Mouse (Mus musculus): ENCODE results near the gene Fpgs. TPM values are rescaled to one million over a fixed set of nuclear protein-coding genes. Genes with fewer than 3 reads are reported as not detected.

Fpgs gene
- polyA plus RNA-seq, 3 experiments from 2014 or later: 3.2 to 7.2 (median 5.8) TPM

DNA sequence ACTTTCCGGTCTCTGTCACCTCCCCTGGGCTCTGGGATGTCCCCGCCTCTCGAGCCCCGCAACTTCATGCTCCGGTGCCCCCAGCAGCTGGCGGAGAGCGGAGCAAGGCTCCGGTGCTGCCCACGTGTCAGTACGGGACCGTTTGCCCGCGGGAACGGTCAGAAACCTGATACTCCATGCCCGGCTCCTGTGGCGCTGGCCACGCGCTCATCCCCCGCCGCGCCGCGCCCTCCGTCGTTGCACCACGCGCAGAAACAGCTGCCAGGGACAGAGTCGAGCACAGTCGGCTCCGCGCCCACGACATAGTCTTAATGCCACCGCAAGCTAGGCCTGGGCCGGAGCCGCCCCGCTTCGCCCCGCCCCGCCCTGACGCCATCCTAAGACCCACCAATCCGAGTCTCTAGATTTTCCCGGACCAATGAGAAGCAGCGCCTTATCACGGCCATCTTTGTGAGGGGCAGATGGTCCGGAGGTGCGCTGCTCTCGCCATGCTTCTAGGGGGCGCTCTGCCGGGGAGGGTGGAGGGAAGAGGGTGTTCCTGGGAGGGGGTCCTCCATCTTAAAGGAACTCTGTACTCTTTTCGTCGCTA lies 10.0 kb downstream of the Fpgs start:
- peak; percentile 98 for ATAC-seq

DNA sequence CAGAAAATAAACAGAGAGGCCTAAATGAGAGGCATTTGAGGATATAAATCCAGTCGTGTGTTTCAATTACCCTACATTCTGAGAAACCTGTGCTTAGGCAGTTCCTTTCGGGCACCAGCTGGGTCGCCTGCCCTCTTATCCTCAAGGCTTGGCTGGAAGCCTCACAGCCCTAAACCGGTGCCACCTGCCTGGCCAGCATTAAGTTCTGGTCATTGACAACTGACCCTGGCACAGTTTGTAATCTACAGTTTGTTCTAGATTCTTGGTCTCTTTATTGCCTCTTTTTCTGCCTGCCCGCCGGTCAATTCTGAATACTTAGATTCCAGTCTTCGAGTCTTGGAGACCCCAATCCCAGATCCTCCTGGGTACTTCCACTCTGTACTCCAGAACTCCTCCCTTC lies 10.7 kb downstream of the Fpgs start:
- ATAC-seq: no peak

DNA sequence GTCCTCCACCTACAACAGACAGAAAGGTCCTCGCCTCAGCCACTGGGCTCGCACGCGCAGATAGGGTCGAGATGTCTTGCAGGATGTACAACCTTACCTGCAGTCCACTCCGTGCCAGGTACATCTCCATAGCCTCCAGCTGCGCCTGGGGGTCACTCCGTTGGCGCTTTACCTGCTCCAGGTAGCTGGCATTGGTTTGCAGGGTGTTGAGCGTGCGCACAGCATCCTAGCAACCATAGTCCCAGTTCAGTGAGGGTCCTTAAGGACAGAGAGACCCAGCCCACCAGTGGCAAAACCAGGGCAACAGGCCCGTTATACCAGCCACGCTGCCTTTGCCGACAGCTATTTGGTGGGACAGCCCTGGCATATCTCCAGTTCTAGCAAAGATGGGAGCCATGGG lies 11.4 kb downstream of the Fpgs start:
- no peak for ATAC-seq

DNA sequence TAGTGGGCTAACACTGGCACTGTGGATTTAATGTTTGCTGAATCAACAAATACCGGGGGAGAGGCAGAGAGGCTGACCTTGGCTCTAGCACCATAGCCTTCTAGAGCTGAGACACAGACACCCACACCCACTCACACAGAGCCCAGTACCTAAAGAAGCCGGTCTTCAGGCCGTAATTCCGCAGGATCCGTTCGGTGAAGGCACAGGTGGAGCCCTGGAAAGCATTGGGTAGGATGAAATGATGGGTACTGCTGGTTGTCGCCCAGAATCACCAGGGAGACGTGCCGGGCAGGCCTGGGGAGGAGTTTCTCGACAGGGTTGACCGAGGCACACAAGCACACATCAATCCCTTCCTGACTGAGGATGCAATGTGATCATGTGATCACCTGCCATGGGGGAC lies 12.9 kb downstream of the Fpgs start:
- no peak for ATAC-seq

DNA sequence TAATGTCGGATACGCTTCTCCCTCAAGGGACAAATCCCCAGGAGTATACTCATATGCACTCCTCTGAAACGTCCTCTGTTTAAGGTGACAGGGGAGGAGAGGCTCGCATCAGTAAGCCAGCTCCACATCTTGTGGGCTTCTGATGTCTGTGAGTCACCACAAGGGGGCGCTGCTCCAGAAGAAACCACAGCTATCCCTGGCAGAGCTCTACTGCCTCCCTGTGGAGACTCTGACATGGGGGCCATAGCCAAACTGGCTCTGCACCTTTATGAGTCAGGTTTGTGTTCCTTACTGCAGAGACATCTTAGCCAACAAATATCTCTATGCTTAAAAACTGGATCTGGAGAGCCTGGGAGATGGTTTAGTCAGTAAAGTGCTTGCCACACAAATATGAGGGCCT lies 14.5 kb downstream of the Fpgs start:
- ATAC-seq: peak; percentile 61

DNA sequence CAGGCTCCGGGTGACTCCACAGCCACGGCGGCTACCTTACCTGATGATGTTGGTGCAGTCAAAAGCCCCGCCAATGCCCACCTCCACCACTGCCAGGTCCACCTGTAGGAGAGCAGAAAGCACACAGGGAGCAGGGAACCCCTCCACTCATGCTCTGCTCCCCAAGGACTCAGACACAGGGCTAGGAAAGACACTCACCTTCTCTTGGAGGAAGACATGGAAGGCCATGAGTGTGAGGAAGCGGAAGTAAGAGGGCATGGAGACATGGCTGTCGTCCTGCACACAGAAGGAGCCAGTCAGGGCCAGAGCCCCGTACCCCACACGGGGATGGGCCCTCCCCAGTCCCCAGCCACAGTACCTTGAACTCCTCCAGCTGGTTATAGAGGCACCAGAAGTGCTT lies 16.4 kb downstream of the Fpgs start:
- no peak for ATAC-seq

DNA sequence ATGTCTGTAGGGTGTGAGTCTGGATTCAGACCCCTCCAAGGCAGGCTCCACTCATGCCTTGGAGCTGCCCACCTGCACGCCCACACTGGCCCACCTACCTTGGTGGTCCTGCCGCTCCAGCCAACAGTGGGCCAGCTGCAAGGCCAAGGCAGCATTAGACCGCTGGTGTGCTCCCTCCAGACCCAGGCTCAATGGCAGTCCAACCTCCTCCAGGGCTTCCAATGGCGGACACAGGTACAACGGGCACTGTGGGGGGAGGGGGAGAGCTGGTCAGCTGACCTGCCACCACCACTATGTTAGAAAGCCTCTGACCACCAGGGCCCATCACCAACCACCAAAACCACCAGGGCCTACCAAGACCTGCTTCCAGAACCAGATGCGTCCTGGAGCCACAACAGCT lies 17.3 kb downstream of the Fpgs start:
- no peak for ATAC-seq

DNA sequence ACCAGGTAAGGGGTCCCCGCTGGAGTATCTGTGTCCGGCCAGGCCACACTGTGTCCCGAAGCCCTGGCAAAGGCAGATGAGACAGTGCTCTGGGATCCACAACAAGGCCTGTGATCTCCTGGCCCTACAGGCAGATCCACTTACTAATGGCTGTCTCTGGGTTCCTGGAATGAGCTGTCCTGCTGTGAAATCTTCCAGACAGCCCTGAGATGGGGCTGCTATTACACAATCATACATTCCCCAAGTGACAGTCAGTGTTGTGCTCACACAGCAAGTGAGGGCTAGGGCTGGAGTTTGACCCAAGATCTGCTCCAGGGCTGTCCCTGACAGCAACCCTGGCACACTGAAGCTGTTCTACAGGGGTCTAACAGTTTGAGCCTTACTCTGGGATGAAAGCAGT lies 18.1 kb downstream of the Fpgs start:
- ATAC-seq: no peak

DNA sequence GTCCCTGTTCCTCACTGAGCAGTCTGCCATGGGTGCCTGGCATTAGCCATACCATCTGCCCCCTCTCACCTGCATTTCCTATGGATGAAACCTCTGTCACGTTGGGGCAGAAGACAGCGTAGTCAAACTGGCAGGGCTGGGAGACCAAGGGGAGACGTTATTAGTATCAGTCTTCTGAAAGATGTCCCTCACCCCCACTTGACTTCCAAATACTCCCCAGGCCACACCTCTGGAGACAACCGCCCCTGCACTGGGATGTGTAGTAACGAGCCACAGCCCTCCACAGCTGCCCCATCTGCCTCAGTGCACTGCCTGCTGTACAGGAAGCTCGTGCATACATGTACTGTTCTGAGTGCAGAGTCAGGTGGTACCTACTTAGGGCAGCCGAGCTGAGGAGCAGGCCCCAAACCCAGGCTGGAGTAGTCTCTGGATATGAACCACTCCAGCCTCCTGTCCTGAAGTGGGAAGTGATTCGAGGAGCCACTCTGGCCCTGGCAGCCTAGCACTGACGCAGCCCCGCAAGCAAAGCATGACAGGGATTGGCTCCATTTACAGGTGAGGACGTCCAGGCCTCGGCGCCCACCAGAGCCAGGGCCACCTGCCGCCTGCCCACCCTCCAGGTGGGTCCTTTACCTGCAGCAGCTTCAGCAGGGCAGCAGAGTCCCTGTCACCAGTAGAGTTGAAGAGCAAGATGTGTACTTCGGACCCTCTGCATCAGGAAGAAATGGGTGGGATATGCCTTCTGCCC lies 19.1 kb downstream of the Fpgs start:
- ATAC-seq: no peak

DNA sequence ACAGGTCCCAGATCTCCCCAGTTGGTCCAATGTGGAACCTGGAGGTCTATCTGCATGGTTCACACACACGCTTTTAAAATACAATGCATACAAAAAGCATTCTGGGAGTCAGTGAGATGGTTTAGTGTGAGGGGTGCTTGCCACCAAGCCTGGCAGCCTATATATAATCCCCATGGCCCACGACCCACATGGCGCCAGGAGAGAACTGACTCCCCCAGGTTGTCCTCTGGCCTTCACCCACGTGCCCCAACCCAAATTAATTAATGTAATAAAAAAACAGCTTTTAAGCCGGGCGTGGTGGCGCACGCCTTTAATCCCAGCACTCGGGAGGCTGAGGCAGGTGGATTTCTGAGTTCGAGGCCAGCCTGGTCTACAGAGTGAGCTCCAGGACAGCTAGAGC lies 20.2 kb downstream of the Fpgs start:
- no peak for ATAC-seq

DNA sequence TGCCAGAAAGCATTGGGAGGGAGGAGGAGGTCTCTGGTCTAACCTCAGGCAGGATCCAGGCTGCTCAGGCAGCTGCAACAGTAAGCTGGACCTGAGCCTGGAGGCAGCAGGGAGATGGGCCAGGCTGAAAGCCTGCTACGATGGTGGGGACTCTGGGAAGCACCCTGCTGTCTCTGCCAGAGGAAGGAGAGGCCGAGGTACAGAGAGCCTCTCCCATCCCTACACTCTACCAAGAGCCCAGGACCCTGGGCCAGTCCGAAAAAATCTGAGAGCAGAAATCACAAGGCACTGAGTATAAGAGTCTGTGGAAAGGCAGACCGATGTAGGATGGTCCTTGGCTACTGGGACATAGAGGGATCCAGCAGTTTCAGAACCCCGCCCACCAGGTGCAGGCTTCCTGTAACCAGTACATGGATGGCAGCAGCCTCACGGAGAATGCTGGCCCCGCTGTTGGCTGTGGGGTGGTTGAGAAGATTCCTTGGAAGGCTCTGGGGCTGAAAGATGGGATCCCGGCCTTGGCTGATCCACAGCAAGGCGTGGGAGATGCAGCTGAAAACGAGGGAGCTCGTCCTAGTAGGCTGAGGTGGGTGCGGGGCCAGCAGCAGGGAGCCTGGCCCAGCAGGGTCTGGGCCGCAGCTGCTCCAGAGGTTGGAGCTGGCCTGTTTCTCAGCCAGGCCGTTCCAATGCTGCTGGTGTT lies 21.1 kb downstream of the Fpgs start:
- ATAC-seq: no peak

DNA sequence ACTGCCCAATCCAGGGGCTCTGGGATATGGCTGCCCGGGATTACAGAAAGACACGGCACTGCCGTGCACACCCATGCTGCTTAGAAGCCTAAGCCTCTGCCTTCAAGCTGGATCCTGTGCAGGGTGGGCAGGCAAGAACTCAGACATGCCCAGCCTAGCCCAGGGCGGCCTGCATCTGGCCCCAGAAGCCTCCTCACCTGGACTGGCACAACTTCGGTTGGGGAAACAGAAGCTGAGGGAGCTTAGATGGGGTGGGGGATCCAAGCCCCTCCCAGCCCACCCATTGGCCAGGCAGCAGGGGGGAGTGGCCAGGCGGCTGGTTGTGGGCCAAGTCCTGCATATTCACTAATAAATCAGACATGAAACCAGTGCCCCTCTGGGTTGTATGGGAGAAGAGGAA lies 22.2 kb downstream of the Fpgs start:
- ATAC-seq: no peak

DNA sequence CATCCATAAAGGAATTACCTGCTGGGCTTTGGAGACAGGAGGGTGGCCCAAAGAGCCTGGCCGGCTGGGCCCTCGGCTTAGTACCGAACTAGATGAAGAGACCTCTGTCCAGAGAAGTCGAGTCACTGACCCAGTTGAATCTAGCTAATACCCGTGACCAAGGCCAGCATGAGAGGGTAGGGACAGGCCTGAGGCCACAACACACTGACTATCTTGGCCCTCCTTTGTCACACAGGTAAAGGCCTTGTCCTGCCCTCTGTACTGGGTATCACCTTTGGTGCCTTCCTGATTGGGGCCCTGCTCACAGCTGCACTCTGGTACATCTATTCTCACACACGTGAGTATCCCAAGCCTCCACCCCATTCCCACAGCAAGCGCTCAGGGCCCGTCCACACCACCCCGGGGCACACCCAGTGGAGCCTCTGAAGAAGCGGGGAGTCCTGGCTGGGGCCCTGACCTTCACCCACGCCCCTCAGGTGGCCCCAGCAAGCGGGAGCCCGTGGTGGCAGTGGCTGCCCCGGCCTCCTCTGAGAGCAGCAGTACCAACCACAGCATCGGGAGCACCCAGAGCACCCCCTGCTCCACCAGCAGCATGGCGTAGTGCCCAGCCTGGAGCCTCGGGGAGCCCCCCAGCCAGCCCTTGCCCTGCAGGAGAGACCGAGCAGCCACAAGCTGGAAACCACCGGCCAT lies 22.8 kb downstream of the Fpgs start:
- no peak for ATAC-seq

DNA sequence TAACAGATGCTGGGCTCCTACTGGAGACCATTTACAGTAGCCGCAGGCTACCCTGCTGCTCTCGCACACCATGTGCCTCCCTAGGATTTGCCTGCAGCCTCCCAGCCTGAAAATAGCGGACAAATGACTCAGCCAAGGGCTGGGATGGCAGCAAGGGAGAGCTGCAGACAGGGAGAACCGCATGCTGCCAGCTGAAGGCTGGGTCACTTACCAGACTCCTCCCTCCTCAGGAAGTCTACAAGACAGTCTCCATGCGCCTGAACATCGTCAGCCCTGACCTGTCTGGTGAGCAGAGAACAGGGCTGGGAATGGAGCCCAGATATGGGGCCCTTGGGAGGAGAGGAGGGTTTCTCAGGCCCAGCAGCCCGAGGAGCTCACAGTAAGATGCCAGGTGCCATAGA lies 23.9 kb downstream of the Fpgs start:
- no peak for ATAC-seq

DNA sequence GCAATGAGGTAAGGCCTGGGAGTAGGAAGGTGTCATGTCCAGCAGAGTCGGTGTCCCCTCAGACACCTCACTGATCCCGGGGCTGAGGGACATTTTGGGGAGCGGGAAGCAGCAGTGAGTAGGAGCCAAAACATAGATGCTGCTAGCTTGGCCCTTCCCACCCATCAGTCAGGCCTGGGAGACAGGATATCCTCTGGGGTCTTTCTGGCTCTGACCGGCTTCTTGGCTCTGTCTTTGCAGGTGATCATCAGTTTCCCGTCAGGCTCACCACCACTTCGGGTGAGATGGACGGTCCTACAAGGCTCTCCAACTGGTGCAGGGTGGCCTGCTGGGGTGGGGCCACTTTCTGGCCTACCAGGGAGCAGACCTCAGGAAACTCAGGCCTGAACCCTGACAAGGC lies 26.3 kb downstream of the Fpgs start:
- ATAC-seq: no peak

DNA sequence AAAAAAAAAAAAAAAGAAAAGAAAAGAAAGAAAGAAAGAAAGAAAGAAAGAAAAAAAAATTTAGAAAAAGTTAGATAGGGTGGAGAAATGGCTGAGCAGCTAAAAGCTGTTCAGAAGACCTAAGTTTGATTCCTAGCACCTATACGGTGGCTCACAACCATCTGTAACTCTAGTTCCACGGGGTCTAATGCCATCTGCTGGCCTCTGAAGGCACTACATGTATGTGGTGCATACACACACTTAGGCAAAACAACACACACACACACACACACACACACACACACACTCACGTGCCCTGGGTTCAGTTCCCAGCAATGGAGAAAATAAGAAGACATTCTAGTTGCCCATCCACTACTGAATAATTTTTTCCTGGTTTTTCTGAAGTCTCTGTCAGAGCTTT lies 27.1 kb downstream of the Fpgs start:
- no peak for ATAC-seq

DNA sequence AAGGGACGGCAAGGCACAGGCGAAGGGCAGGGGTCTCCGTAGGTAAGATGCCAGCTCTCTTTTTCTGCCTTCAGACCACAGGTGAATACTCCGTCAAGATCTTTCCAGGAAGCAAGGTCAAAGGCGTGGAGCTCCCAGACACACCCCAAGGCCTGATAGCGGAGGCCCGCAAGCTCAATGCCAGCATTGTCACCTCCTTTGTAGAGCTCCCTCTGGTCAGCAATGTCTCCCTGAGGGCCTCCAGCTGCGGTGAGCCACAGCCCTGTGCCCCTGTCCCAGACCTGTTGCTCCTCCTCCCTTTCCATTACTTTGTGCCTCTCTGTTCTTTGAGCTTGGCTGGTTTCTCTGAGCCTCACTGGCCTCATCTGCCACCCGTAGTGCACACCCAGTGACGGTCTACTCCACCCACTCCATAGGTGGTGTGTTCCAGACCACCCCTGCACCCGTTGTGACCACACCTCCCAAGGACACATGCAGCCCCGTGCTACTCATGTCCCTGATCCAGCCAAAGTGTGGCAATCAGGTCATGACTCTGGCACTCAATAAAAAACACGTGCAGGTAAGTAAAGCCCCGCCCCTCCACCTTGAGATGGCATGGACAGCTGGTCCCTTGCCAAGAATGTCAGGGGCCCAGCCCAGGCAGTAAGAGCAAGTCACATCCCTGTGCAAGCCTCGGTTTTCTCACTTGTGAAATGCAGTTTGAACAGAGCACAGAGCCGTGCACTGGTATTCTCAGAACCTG lies 30.6 kb downstream of the Fpgs start:
- no peak for ATAC-seq

DNA sequence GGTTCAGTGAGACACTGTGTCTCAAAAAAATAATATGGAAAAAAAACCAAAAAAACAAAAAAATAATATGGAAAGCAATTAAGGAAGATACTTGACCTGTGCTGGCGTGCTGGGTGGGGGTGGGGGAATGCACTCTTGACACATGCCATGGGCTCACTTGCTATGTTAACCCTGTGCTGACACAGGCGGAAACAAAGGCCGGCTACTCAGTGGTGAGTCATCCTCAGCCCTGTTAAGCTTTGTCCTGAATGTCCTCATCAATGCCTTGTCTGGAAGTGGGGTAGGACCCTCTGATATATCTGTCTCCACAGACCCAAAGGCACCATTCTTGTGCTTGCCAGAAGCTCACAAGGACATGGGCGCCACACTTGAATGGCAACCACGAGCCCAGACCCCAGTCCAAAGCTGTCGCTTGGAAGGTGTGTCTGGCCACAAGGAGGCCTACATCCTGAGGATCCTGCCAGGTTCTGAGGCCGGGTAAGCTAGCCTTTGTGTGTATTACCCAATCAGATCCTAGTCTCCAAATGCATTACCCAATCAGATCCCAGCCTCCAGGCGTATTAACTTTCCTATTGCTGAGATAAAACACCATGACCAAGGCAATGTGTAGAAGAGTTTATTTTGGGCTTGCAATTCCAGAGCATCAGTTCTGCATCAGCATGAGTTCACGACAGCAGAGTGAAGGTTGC lies 31.9 kb downstream of the Fpgs start:
- no peak for ATAC-seq

DNA sequence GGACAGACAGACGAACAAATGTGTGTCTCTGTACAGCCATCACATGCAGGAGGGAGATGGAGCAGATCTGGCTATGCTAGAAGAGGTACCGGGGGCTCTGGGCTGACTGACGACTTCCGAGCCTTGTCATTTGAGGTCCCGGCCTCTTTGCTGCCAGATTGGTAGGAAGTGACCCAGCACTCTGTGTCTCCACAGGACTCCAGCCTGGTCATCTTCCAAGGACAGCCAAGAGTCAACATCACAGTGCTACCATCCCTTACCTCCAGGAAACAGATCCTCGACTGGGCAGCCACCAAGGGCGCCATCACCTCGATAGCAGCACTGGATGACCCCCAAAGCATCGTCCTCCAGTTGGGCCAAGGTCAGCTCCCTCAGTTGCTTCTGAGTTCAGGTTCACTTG lies 32.8 kb downstream of the Fpgs start:
- ATAC-seq: no peak

DNA sequence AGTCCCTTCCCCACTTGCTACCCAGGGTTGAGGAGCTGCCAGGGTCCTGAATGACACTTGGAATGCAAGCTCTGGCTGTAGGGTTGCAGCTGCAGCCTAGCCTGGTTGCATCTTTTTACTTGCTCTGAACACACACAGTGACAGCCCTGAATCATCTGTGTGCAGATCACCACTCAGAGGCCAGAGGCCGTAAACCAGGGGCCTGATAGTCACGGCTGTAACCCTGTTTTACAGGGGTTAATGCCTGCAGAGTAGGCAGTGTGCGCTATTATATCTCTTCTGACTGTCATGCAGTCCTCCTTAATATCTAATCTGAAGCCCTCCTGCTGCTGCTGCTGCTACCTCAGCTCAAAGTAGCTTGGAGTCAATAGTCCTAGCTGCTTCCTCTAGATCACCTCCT lies 34.1 kb downstream of the Fpgs start:
- no peak for ATAC-seq

DNA sequence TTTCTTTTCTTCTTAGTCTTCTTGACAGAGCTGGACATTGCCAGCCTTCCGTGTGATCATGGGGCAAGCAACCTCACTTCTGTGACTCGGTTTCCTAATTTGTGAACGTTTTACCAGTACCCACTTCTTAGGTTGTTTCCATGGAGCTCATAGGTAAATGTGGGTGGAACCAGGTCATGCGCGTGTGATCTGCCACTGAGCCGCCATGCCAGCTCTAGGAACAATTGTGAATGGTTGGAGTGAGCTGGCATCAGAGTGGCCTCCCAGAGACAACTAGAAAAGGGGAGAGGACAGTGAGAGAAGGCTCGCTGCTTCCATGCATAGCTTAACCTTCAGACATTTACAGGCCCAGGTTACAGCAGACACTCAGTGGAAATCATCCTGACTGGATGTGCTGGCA lies 35.8 kb downstream of the Fpgs start:
- ATAC-seq: no peak

DNA sequence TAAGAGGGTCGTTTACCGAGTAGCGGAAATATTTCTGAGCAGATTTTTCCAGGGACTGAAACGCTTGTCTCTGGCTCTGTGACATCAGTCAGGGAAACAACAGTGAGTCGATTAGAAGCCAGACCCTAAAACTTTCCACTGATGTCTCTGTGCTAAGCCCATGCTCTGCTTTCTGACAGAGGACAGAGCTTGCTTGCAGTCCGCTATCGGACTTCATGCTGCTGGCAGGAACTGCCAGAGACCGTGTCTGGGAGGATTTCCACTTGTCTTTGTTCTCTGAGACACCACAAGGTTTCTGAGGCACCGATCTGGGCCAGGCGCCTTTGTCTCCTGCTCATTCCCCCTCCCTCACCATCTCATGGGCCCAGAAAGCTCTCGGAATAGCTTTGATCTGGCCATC lies 36.2 kb downstream of the Fpgs start:
- ATAC-seq: no peak

Measured in inflammation-experienced regulatory T-cells, adult 6 months (primary cell).